Mouse (Mus musculus): ENCODE measurements around the gene Zfyve28. TPM values are rescaled to one million over a fixed set of nuclear protein-coding genes. Genes with fewer than 3 reads are reported as not detected.

Gene Zfyve28
- total RNA-seq (2021) = 10 to 100 TPM; 26.4 to 26.6 TPM
- long read RNA-seq, experiment 1, transcript Zfyve28-201 (13 exons, 3,983 nt) = major isoform, 6 of 11 reads
- long read RNA-seq, experiment 1, partial matches to known transcripts = 3 of 11 reads
- long read RNA-seq, experiment 1, other reads (novel, unspliced or antisense) = 2 of 11 reads
- long read RNA-seq, experiment 2, transcript Zfyve28-201 (13 exons, 3,983 nt) = major isoform, 9 of 16 reads
- long read RNA-seq, experiment 2, partial matches to known transcripts = 3 of 16 reads
- long read RNA-seq, experiment 2, other reads (novel, unspliced or antisense) = 4 of 16 reads

DNA sequence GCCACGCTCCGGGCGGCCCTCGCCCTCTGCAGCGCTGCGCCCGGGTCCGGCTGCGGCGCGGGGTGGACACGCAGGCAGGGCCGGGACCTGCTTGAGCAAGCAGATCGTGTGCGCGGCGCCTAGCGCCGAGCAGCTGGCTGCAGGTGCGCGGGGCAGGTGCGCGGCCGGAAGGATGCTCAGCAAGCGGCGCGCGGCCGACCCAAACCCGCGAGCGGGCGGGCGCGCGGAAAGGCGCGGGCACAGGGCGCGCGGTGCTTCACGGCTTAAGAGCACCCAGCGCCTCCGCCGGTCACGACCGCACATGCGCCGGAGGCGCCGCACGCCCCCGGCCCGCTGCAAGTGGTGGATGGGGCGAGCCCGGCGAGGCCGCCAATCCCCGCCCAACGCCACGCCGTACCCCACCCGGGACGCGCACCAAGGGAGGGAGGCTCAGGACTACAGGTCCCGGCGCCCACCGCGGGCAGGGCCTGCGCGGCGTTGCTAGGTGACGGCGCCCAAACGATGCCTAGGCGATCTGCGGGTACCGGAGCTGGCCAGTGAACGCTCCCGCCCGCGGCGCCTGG is at the start of gene Zfyve28, which contains the start of gene Cfap99:
TSS of gene Zfyve28 (minus strand) at position 296 of the 563 bp plus-strand sequence.
TSS of gene Cfap99 (plus strand) at position 447 of the 563 bp plus-strand sequence.
- DNase-seq (ENCODE audit: low spot score in 2 of 2) = peak; percentile 91 to 96

DNA sequence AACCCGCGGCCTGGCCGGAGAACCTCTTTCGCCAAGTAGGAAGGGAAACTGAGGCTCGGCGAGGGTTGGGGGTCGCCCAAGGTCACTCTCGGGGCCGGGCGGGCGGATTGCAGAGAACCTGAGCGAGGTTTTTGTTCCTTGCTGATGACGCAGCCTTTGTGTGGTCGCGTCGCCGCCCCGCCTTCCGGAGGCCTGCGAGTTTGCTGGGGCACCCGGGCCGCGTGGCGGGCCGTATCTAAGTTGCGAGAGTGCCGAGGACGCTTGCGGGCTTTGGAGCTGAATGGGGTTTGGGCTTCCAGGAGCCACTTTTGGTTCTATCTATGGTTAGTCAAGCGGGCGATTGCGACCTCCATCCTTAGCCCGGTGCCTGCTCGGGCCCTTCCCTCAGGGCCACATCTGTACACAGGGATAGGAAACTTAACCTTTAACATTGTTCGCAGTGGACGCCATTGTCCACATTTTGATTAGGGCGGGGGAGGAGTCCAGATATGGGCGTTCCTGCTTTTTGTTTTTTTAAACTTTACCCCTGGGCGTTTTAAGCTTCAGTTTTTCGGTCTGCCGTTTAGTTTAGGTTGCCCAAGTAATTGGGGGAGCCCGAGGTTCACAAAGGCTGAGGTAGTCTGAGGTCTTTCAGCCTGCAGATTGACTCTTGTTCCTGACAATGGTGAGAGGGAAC is 48.7 kb upstream of the Zfyve28 start:
- peak in 1 of 2 experiments; percentile 22 for DNase-seq (ENCODE audit: low spot score in 2 of 2)

DNA sequence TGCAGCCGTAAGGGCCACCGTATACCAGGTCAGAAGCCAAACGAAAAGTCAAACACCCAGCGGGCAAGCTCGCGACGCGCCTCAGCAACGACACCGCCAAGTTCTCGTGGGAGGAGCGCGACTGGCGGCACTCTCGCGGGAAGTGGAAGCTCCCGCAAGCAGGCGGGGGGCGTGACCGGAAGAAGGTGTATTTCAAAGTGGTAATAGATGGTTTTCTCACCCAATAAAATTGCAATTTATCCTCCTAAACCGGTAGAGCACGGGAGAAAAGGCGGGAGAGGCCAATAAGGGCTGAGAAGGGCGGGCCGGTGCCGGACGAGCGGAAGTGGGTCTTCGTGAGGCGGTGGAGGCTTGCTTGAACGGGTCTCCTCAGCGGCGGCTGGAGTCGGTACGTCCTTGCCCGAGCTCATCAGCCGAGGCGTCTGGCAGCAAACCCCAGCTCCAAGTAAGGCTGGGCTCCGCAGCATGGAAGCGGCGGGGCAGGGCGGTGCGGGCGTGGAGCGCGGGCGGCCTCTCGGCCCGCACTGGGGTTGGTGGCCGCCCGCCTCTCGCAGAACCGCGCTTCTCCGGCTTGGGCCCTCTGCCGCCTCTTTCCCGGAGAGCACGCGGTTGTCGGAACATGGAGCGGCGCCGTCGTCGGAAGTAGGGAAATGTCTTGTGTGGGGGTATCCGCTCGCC is 48.0 kb upstream of the Zfyve28 start, which contains the start of gene Rnf4:
TSS of gene Rnf4 (plus strand) at position 193 of the 678 bp plus-strand sequence.
- peak; percentile 95 to 98 for DNase-seq (ENCODE audit: low spot score in 2 of 2)

DNA sequence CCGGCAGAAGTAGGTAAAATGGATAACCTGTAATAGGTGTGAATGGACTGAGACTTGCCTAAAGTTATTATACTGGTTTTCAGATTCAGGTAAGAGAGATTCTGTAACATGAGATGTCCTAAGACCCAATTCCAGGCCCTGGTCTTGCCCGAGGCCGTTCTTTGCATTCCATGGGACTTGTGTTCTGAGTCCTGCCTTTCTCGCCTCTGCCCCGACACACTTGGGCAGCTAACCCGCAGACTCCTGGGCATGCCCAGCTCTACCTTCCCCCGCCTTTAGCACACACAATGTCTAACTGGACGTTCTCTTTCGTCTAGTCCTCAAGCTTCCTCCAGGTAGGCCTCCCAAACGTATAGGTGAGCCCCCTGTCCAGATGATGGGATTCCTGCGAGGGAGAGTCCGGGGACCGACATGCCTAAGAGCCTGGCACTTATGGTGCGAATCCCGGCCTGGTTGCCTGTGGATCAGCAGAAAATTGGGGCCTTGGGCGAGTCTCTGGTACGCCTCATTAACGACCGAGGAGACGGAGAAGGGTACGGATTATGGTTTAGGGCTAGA is 47.4 kb upstream of the Zfyve28 start:
- no peak for DNase-seq (ENCODE audit: low spot score in 2 of 2)

DNA sequence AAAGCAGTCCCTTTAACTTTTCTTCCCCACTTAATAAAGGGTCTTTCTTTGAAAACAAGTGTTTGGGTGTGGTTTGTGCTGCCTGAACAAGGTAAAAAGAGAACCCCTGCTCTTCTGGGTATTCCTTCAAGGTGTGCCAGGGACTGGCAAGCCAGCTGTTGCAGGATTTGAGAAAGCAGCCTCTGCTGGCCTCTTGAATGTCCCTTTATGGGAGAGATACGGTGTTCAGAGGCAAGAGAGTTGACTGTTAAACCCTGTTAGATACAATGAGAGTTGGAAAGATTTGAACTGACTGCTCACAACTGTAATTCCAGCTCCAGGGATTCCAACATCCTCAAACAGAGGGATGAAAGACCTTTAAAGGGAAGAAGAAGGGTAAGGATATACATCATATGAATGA is 45.8 kb upstream of the Zfyve28 start:
- DNase-seq (ENCODE audit: low spot score in 2 of 2) = no peak

DNA sequence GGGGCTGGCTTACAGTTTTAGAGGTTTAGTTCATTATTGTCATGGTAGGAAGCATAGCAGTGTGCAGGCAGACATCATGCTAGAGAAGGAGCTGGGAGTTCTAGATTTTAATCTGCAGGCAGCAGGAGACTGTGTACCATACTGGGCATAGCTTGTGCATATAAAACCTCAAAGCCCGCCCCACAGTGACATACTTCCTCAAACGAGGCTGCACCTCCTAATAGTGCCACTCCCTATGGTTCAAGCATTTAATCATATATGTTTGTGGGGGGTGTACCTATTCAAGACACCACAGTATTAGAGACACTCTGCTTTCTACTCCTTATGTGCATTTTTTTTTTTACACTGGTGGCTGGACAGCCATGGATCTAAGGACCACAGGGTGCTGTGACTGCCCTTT is 41.9 kb upstream of the Zfyve28 start:
- no peak for DNase-seq (ENCODE audit: low spot score in 2 of 2)

DNA sequence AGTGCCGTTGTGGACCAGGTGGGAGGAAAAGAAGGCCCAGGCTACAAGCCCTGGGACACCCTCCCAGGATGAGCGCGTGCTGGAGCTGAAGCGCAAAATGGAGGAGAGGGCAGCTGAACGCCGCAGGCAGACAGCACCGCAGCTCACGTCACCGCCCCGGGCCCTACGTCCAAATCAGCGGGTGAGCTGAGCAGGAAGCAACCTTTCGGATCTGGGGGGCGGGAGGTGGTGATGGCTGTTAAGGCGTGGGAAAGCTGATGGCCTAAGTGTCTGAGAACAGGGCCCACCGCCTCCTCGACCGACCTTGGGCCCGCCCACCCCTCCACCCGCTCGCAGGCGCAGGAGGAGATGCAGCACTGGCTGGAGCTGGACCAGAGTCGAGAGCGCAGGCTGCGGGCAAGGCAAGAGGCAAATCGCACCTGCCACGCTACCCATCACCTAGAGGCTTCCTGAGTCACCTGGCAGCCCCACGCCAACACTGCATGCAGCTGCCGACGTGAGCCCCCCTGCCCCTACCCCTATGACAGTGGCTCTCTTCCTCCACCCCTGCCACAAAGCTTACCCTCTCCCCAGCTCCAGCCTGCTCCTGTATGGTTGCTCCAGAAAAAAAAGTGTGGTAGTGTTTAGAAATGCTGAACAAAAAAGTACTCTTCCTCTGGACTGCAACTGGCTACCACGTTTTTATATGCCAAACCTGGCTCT is 38.8 kb upstream of the Zfyve28 start:
- DNase-seq (ENCODE audit: low spot score in 2 of 2) = peak in 1 of 2 experiments; percentile 19

DNA sequence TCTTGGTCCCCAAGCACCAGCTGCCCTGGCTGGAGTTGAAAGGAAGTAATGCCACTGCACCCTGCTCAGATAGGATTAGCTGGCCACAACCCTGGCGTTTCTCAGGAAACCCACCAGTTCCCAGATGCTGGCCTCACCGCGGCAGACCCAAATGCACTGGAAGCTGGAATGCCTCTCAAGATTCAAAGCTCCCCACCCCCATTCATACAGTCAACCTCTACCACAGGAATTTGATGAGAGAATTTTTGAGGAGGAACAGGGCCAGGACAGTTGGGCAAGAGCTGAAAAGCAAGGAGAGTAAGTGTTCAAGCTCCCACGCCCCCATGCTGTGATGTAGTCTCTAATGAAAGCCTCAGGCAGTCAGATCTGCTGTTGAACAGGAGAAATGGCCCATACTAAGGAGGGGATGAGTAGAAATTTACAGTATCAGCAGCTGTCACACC is 38.0 kb upstream of the Zfyve28 start:
- no peak for DNase-seq (ENCODE audit: low spot score in 2 of 2)

DNA sequence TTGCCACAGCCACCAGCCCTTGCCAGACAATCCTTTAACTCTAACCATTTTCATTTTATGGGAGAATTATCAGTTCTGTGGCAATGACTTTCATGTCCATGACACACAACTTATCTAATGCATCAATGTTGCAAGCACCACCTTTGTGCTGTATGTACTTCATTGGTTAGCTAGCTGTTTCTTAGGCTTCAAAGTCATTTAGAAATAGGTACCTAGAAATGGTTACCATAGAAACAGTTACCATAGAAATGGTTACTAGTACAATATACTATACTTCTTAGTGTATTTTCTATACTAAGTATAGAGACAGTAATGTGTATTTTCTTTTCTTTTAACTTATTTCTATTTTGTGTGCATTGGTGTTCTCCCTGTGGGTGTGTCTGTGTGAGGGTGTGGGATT is 37.0 kb upstream of the Zfyve28 start:
- DNase-seq (ENCODE audit: low spot score in 2 of 2) = no peak

DNA sequence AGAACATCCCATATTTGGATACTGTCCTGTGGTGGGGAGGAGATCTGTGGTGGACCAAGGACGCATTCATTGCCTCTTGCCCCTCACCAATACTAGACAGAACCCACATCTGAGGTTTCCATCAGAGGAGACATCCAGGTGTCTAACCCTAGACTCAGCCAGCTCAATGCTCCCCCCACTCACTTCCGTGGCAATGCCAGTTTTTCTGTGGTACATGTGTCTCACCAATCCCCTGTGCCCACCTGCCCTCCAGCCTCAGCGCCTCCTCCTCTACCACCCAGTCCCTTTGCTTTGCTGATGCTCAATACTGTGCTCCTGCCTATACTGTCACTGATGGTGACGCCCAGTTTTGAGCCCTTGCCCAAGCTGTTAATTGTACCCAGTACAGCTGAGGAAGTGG is 33.0 kb upstream of the Zfyve28 start:
- no peak for DNase-seq (ENCODE audit: low spot score in 2 of 2)

DNA sequence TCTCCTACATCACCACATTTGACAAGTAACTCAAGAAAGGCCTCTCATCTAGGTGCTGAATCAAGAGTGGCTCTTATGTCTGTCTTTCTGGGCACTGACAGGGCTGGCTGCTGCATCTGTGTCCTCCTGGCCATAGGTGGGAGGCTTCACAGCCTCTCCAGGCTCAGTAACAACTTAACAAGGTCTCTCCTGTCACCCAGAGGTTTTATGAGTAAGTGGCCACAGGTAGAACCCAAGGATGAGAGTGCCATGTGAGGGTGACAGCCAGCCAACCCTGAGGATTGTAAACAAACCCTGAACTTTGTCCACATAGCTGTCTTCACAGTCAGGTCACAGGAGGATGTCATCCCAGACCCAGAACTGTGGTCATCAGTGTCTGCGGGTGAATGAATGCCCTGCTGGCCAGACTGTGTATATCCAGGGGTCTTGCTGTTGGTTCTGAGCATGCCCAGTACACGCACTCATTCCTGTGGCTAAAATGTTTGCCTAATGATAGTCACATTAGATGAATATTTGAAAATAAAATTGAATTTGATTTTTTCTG is 31.3 kb upstream of the Zfyve28 start:
- no peak for DNase-seq (ENCODE audit: low spot score in 2 of 2)

DNA sequence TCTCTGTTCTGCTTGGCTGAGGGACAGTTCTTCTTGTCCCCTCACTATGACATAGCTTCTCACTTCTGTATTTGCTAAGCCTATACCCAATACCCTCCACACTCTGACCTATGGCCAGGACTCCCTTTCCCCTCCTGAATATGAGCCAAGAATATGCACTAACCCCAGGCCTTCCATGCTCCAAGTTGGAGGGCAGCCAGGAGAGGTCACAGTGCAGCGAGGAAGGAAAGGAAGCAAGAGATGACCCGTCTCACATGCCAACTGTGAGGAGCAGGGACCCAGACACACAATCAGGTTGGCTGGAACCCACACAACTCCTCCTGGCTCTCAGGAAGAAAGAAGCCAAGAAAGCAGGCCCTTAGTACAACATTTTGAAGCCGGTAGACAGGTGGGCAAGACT is 20.8 kb upstream of the Zfyve28 start:
- DNase-seq (ENCODE audit: low spot score in 2 of 2) = no peak

DNA sequence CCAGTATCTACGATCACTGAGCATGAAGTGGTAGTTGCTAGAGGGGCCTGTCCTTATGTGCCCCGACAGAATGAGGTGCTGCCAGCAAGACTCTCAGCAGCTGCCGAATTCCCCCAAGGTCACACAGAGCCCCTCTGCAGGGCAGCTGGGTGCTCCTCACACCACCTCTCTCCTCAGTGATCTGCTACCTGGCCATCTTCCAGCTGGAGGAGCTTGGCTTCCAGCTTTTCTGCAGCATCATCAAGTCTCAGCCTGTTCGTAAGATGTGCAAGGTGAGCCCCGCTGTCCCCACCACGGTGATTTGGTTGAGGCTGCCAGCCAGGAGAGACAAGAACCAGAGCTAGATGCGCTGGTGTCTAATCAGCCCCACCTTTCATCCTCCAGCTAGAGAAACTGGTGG is 14.1 kb upstream of the Zfyve28 start:
- no peak for DNase-seq (ENCODE audit: low spot score in 2 of 2)

DNA sequence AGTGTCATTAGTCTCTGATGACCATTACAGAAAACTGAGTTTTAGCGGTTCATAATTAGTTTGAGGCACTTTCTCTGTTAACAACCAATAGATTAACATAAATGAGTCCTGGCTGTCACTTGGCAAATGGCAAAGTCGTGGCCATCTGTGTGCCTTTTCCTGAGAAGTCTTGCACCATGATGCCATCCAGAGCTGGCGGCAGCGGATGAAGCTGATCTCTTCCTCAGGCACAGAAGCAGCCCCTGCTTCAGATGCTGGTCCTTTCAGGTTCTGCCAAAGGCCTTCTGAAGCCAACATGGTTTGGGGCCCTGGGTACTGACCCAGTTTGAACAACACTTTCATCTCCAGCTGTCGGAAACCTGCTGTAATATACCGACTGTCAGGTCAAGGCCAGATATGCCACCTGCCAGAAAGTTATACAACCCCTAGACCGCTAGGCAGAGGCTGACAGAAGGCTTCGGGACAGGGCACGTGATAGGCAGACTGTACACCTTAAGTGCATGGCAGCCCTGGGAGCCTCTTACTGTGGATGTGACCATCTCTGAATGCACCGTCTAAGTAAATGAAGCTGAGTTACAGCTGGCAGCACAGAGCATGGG is 10.8 kb upstream of the Zfyve28 start:
- DNase-seq (ENCODE audit: low spot score in 2 of 2) = no peak

DNA sequence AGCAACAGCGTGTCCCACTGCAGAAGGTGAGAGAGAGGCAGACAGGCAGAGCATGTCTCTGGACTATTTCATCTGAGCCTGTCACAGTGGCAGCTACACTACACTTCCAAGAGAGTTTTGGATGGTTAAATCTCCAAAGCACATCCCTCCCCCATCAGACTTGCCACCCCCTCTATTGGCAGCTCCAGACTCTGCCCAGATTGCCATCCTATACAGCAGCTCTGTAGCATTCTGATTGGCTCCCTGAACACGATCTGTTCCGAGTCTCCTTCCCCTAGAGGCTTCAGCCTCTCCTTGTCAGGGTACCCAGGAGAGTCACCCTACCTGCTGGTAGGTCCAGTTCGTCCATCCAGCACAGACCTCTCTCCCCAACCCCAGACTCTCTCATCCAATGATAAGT is 9.8 kb upstream of the Zfyve28 start:
- no peak for DNase-seq (ENCODE audit: low spot score in 2 of 2)

DNA sequence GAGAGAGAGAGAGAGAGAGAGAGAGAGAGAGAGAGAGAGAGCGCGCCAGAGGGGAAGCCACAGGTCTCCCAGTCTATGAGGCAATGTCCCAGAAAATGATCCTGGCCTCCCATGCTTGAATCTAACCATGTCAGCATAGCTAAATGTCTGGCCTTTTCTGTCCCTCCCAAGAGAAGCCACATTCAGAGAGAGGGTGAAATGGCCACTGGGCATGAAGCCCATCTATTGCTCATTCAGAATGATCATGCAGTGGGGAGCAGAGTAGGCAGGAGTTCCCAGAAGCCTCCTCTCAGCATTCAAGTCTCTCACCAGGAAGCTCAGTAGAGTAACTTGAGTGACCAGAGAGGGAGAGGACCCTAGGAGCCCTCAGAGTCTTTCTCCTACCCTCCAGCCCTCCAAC is 6.9 kb upstream of the Zfyve28 start:
- DNase-seq (ENCODE audit: low spot score in 2 of 2) = no peak

DNA sequence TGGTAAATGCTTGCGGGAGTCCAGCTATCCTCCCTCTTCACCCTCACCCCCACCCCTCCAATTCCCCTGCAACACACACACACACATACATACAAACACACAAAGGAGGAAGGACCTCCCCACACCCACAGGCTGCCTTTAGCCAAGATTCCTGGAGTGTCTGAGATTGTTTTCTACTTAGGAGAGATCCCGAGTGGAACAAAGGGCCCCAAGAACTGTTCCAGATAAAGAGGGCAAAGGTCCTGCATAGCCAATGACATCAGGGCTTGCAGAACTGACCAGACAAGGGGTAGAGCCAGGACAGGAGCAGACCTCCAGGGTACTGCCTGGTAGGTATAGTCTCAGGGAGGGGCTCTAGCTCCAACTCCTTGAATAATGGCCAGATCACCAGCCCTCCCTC is 6.4 kb upstream of the Zfyve28 start:
- DNase-seq (ENCODE audit: low spot score in 2 of 2) = no peak

DNA sequence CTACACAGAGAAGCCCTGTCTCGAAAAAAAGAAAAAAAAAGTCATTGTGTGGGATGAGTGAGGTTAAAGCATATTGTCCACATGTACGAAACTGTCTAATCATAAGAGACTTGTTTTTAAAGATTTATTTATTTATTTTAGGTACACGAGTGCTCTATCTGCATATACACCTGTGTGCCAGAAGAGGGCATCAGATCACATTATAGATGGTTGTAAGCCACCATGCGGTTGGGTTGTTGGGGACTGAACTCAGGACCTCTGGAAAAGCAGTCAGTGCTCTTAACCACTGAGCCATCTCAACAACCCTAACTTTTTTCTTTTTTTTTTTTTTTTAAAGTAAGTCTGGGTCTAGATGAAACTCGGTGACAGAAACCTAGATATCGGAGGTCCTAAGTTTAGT is 5.1 kb upstream of the Zfyve28 start:
- DNase-seq (ENCODE audit: low spot score in 2 of 2) = no peak

DNA sequence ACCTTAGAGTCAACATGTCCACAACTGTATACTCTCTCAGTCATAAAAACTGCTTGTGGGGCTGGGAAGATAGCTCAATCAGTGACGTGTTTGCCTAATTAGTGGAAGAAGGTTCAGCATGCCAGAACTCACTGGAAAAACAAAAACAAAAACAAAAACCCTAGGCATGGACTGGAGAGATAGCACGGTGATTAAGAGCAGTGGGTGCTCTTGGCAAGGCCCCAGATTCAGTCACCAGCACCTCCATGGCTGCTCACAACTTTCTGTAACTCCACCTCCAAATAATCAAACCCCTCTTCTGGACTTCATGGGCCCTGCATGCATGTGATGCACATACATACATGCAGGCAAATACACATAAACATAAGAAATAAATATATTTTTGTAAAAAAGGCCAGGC is 1.0 kb upstream of the Zfyve28 start:
- DNase-seq (ENCODE audit: low spot score in 2 of 2) = no peak

DNA sequence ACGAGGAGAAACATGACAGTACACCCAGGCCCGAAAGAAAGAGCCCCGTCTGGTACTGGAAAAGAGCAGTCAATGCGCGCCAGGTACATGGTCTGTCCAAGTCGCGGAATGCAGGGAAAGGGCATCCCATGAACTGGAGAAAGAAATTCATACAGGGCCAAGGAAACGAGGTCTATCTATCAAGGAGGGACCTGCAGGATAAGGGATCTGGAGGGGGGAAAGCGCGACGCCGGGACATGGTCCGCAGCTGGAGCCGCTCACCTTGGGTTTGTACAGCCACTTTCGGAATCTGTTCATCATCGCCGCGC is 457 bp downstream of the Zfyve28 start:
- DNase-seq (ENCODE audit: low spot score in 2 of 2) = peak in 1 of 2 experiments; percentile 39
